Mouse (Mus musculus) limb, embryonic 10.5 days (tissue): Measurements from ENCODE around the gene Slc35a5. TPM values are rescaled to one million over a fixed set of nuclear protein-coding genes. Genes with fewer than 3 reads are reported as not detected.

ENCODE experiments used
- DNase-seq: peaks from one replicate; pipeline ENCODE4 v3.0.0-alpha.2; 2017; ENCODE audit warnings: low spot score
- H3K27ac ChIP-seq: fragments of 300-500 bp; sonication (generic); 2 replicates; pipeline ENCODE4 v1.5.1; 2016; ENCODE audit warnings: mild to moderate bottlenecking
- H3K27me3 ChIP-seq: fragments of 300-500 bp; sonication (generic); 2 replicates; pipeline ENCODE4 v1.6.1; 2016; ENCODE audit warnings: low read depth, mild to moderate bottlenecking; ENCODE audit not compliant: poor library complexity, severe bottlenecking
- H3K36me3 ChIP-seq: fragments of 300-500 bp; sonication (generic); 2 replicates; pipeline ENCODE4 v1.6.1; 2016; ENCODE audit warnings: mild to moderate bottlenecking, moderate library complexity
- H3K4me1 ChIP-seq: fragments of 300-500 bp; sonication (generic); 2 replicates; pipeline ENCODE4 v1.6.1; 2016
- H3K4me3 ChIP-seq: fragments of 300-500 bp; sonication (generic); 2 replicates; pipeline ENCODE4 v1.5.1; 2016; ENCODE audit warnings: mild to moderate bottlenecking, moderate library complexity
- H3K9me3 ChIP-seq: fragments of 300-500 bp; sonication (generic); replicated peaks from 2 replicates; pipeline ENCODE4 v1.6.1; 2016; ENCODE audit warnings: mild to moderate bottlenecking
- WGBS: fragments of 180-500 bp; shearing (Covaris S2); methylation state at CpG from one replicate; pipeline ENCODE4 v1.1.7; 2016; 5-methylcytosine and 5-hydroxymethylcytosine counted together
- polyA plus RNA-seq: library from polyadenylated mRNA; unstranded; fragments of >200 nt; fragmentation: Nextera tagmentation; extraction: Ambion mirVana; gene quantifications from 2 replicates; pipeline ENCODE4 v1.2.1, GENCODE M21; 2016

Slc35a5 gene
- polyA plus RNA-seq, 1 experiment from 2014 or later, result 14.1 TPM

- no peak overlapping the region for H3K27ac ChIP-seq
- WGBS, result 82% methylated on average over 3 of the region's 3 CpGs
- no peaks in the 10 kb centered on the region for H3K27me3 ChIP-seq
- H3K9me3 ChIP-seq, result no peaks in the 10 kb centered on the region
- no peak for DNase-seq
- peaks cover 4% of the 10 kb centered on the region; the same call in 1 of the 2 replicates for H3K36me3 ChIP-seq
- H3K4me3 ChIP-seq, result no peak overlapping the region
- peaks cover 19% of the 10 kb centered on the region for H3K4me1 ChIP-seq
Measured at GRCm38 (mm10) chr16:45100892-45101291, 57.6 kb downstream of the Slc35a5 start.

- peaks cover 39% of the 10 kb centered on the region for H3K4me1 ChIP-seq
Measured at GRCm38 (mm10) chr16:45098886-45099210, 59.7 kb downstream of the Slc35a5 start.

GRCm38 (mm10) chr16:45098186-45098885 is 60.2 kb downstream of the Slc35a5 start:
- H3K36me3 ChIP-seq, result peaks cover 6% of the 10 kb centered on the region; the same call in 1 of the 2 replicates
- no peak overlapping the region for H3K27ac ChIP-seq
- H3K27me3 ChIP-seq, result no peaks in the 10 kb centered on the region
- no peak for DNase-seq
- H3K4me1 ChIP-seq, result peaks cover 44% of the 10 kb centered on the region
- 56% methylated on average over 10 of the region's 10 CpGs for WGBS
- H3K4me3 ChIP-seq, result no peak overlapping the region
- no peaks in the 10 kb centered on the region for H3K9me3 ChIP-seq

More at GRCm38 (mm10) chr16:45098886-45099210, 59.7 kb downstream of the Slc35a5 start:
- DNase-seq, result no peak
- H3K9me3 ChIP-seq, result no peaks in the 10 kb centered on the region
- H3K4me3 ChIP-seq, result no peak overlapping the region
- peaks cover 6% of the 10 kb centered on the region; the same call in 1 of the 2 replicates for H3K36me3 ChIP-seq
- 69% methylated on average over 6 of the region's 6 CpGs for WGBS
- H3K27me3 ChIP-seq, result no peaks in the 10 kb centered on the region
- H3K27ac ChIP-seq, result no peak overlapping the region

- no peak overlapping the region for H3K4me3 ChIP-seq
- 98% methylated on average over 2 of the region's 2 CpGs for WGBS
- DNase-seq, result no peak
- H3K27ac ChIP-seq, result no peak overlapping the region
- H3K27me3 ChIP-seq, result no peaks in the 10 kb centered on the region
- H3K36me3 ChIP-seq, result peaks cover 6% of the 10 kb centered on the region; the same call in 1 of the 2 replicates
- no peaks in the 10 kb centered on the region for H3K9me3 ChIP-seq
- H3K4me1 ChIP-seq, result peaks cover 51% of the 10 kb centered on the region
Measured at GRCm38 (mm10) chr16:45097467-45097866, 61.0 kb downstream of the Slc35a5 start.

- 0 out of 2 replicates have a peak overlapping the region, but pooled peaks have one; percentile 84 for H3K27ac ChIP-seq
- no peak for DNase-seq
- peaks cover 51% of the 10 kb centered on the region for H3K4me1 ChIP-seq
- H3K27me3 ChIP-seq, result no peaks in the 10 kb centered on the region
- no peaks in the 10 kb centered on the region for H3K9me3 ChIP-seq
- H3K36me3 ChIP-seq, result peaks cover 6% of the 10 kb centered on the region; the same call in 1 of the 2 replicates
- WGBS, result 94% methylated on average over 26 of the region's 26 CpGs
- no peak overlapping the region for H3K4me3 ChIP-seq
Measured at GRCm38 (mm10) chr16:45095561-45096482, 62.7 kb downstream of the Slc35a5 start.

GRCm38 (mm10) chr16:45095030-45095429 is 63.5 kb downstream of the Slc35a5 start:
- Histone ChIP-seq H3K27me3 (no peaks in the 10 kb centered on the region), H3K27ac (0 out of 2 replicates have a peak overlapping the region, but pooled peaks have one; percentile 84), H3K4me3 (peak overlapping the region; percentile 59), H3K9me3 (no peaks in the 10 kb centered on the region), H3K4me1 (peaks cover 51% of the 10 kb centered on the region), H3K36me3 (peaks cover 6% of the 10 kb centered on the region; the same call in 1 of the 2 replicates)
- WGBS, result 92% methylated on average over 13 of the region's 13 CpGs
- no peak for DNase-seq

- Histone ChIP-seq H3K4me1 (peaks cover 50% of the 10 kb centered on the region), H3K27me3 (no peaks in the 10 kb centered on the region), H3K4me3 (peak overlapping the region; percentile 59), H3K27ac (peak overlapping the region; percentile 84), H3K9me3 (no peaks in the 10 kb centered on the region), H3K36me3 (peaks cover 6% of the 10 kb centered on the region; the same call in 1 of the 2 replicates)
- 3% methylated on average over 9 of the region's 9 CpGs for WGBS
- peak; percentile 62 for DNase-seq
Measured at GRCm38 (mm10) chr16:45094136-45094756, 64.3 kb downstream of the Slc35a5 start.

- Histone ChIP-seq H3K4me1 (peaks cover 40% of the 10 kb centered on the region), H3K36me3 (peaks cover 6% of the 10 kb centered on the region; the same call in 1 of the 2 replicates), H3K27me3 (no peaks in the 10 kb centered on the region), H3K9me3 (no peaks in the 10 kb centered on the region), H3K27ac (peak within 1 kb of the TSS; percentile 84), H3K4me3 (peak within 1 kb of the TSS; percentile 59)
- DNase-seq, result peak; percentile 59
- 25% methylated on average over 6 of the region's 6 CpGs for WGBS
Measured at GRCm38 (mm10) chr16:45093137-45093731, 65.3 kb downstream of the Slc35a5 start, which contains the start of gene Ccdc80. Gene Ccdc80 (plus strand): TSS chr16:45093402.

- H3K4me3 ChIP-seq, result no peak overlapping the region
- peak; percentile 76 for DNase-seq
- H3K4me1 ChIP-seq, result peaks cover 24% of the 10 kb centered on the region
- H3K27ac ChIP-seq, result no peak overlapping the region
- H3K27me3 ChIP-seq, result no peaks in the 10 kb centered on the region
- H3K9me3 ChIP-seq, result no peaks in the 10 kb centered on the region
- H3K36me3 ChIP-seq, result no peaks in the 10 kb centered on the region
- WGBS, result 12% methylated on average over 10 of the region's 10 CpGs
Measured at GRCm38 (mm10) chr16:45090005-45090404, 68.5 kb downstream of the Slc35a5 start.

Other genes with a start within 250 kb of the Slc35a5 start
- not detected in 2 replicates for gene Cd200r3, start 215.0 kb downstream of the Slc35a5 start, polyA plus RNA-seq
- 24.4 and 35.8 TPM in 2 replicates for gene Ccdc80, start 65.3 kb downstream of the Slc35a5 start, polyA plus RNA-seq
- gene Atg3, start 79 bp upstream of the Slc35a5 start, polyA plus RNA-seq, result 28.3 and 31.2 TPM in 2 replicates
- gene Btla, start 65.6 kb upstream of the Slc35a5 start, polyA plus RNA-seq, result 0.10 TPM in 1 of 2 replicates, not detected in the other